Mouse (Mus musculus) lung, embryonic 14.5 days (tissue): ENCODE measurements at regions not wholly inside any gene's neighbourhood (a gene's known extent, or its start where the extent isn't known, plus 50 kb on each side); places are given as distances from the start of the nearest gene placed in this dataset.
"Not testable (repeated sequence)": the region's sequence is repeated elsewhere in the genome, so short reads cannot be mapped to it uniquely, and the experiment has no call there.

Experiments
- ATAC-seq: fragments of 200-750 bp; cut with Nextera tagmentation; 2 replicates; pipeline ENCODE4 v1.8.0; 2017; ENCODE audit warnings: mild to moderate bottlenecking, moderate TSS enrichment, moderate library complexity; ENCODE audit not compliant: insufficient read depth
- DNase-seq: peaks from one replicate; pipeline ENCODE4 v3.0.0-alpha.2; 2015
- H3K27ac ChIP-seq: fragments of 300-500 bp; sonication (generic); 2 replicates; pipeline ENCODE4 v1.5.1; 2014; ENCODE audit warnings: low read depth, mild to moderate bottlenecking, moderate library complexity
- H3K27me3 ChIP-seq: fragments of 300-500 bp; sonication (generic); 2 replicates; pipeline ENCODE4 v1.6.1; 2014; ENCODE audit warnings: low read length, control low read depth; ENCODE audit not compliant: insufficient read depth
- H3K36me3 ChIP-seq: fragments of 300-500 bp; sonication (generic); 2 replicates; pipeline ENCODE4 v1.6.1; 2014; ENCODE audit warnings: control low read depth; ENCODE audit not compliant: insufficient read depth
- H3K4me1 ChIP-seq: fragments of 300-500 bp; sonication (generic); 2 replicates; pipeline ENCODE4 v1.6.1; 2014; ENCODE audit warnings: antibody characterized with exemption, control low read depth; ENCODE audit not compliant: insufficient read depth
- H3K4me2 ChIP-seq: fragments of 300-500 bp; sonication (generic); 2 replicates; pipeline ENCODE4 v1.6.1; 2014; ENCODE audit warnings: mild to moderate bottlenecking
- H3K4me3 ChIP-seq: fragments of 300-500 bp; sonication (generic); 2 replicates; pipeline ENCODE4 v1.5.1; 2014; ENCODE audit warnings: low read depth, low read length
- H3K9ac ChIP-seq: fragments of 300-500 bp; sonication (generic); 2 replicates; pipeline ENCODE4 v1.6.1; 2014
- H3K9me3 ChIP-seq: fragments of 300-500 bp; sonication (generic); 2 replicates; pipeline ENCODE4 v1.6.1; 2016; ENCODE audit warnings: low read depth, low read length, control low read depth
- CTCF ChIP-seq: IDR thresholded peaks from 2 replicates; pipeline ENCODE4 v1.5.1; 2016; ENCODE audit warnings: antibody characterized with exemption, low read depth
- WGBS: fragments of 180-500 bp; shearing (Covaris S2); extraction: QIAGEN DNeasy Blood & Tissue Kit; methylation state at CpG from one replicate; pipeline ENCODE4 v1.1.7; 2014; 5-methylcytosine and 5-hydroxymethylcytosine counted together

- Histone ChIP-seq H3K4me2 (no peak overlapping the region), H3K27me3 (no peaks in the 10 kb centered on the region), H3K36me3 (no peaks in the 10 kb centered on the region), H3K9me3 (no peaks in the 10 kb centered on the region), H3K27ac (no peak overlapping the region), H3K4me1 (no peaks in the 10 kb centered on the region), H3K9ac (no peak overlapping the region), H3K4me3 (no peak overlapping the region)
- DNase-seq (no peak), ATAC-seq (no peak)
- TF ChIP-seq CTCF: no peak
Measured at GRCm38 (mm10) chrX:162302788-162303187, 143.3 kb upstream of the Nhs start.

GRCm38 (mm10) chrX:162291234-162291633 lies 131.7 kb upstream of the Nhs start:
- 91% methylated on average over 1 of the region's 1 CpGs for WGBS
- H3K9ac ChIP-seq: no peak overlapping the region
- no peak overlapping the region for H3K4me3 ChIP-seq
- no peaks in the 10 kb centered on the region for H3K27me3 ChIP-seq
- H3K4me1 ChIP-seq: no peaks in the 10 kb centered on the region
- H3K36me3 ChIP-seq: no peaks in the 10 kb centered on the region
- no peak for TF ChIP-seq CTCF
- no peak overlapping the region for H3K27ac ChIP-seq
- H3K9me3 ChIP-seq: no peaks in the 10 kb centered on the region
- DNase-seq (no peak), ATAC-seq (no peak)
- H3K4me2 ChIP-seq: no peak overlapping the region

GRCm38 (mm10) chrX:162286155-162286554 lies 126.6 kb upstream of the Nhs start:
- H3K4me2 ChIP-seq, H3K27me3 ChIP-seq, ATAC-seq, H3K9ac ChIP-seq, H3K36me3 ChIP-seq, H3K9me3 ChIP-seq, H3K27ac ChIP-seq, H3K4me3 ChIP-seq, H3K4me1 ChIP-seq, DNase-seq: not testable (repeated sequence)

GRCm38 (mm10) chrX:162284252-162284651 lies 124.7 kb upstream of the Nhs start:
- WGBS: 59% methylated on average over 3 of the region's 3 CpGs
- no peak for TF ChIP-seq CTCF
- Histone ChIP-seq H3K36me3 (no peaks in the 10 kb centered on the region), H3K4me3 (no peak overlapping the region), H3K27ac (no peak overlapping the region), H3K4me2 (no peak overlapping the region), H3K9ac (no peak overlapping the region), H3K4me1 (no peaks in the 10 kb centered on the region), H3K27me3 (no peaks in the 10 kb centered on the region), H3K9me3 (no peaks in the 10 kb centered on the region)
- no peak for DNase-seq
- ATAC-seq: peak; percentile 58

- no peak for DNase-seq
- no peak overlapping the region for H3K4me2 ChIP-seq
- no peaks in the 10 kb centered on the region for H3K9me3 ChIP-seq
- no peak for TF ChIP-seq CTCF
- H3K27ac ChIP-seq: no peak overlapping the region
- H3K9ac ChIP-seq: no peak overlapping the region
- no peak overlapping the region for H3K4me3 ChIP-seq
- H3K36me3 ChIP-seq: no peaks in the 10 kb centered on the region
- WGBS: 86% methylated on average over 3 of the region's 3 CpGs
- no peaks in the 10 kb centered on the region for H3K27me3 ChIP-seq
- no peaks in the 10 kb centered on the region for H3K4me1 ChIP-seq
- ATAC-seq: no peak
Measured at GRCm38 (mm10) chrX:162282690-162283089, 123.2 kb upstream of the Nhs start.

- Histone ChIP-seq H3K9me3 (no peaks in the 10 kb centered on the region), H3K9ac (no peak overlapping the region), H3K4me3 (no peak overlapping the region), H3K4me2 (no peak overlapping the region), H3K36me3 (no peaks in the 10 kb centered on the region), H3K4me1 (no peaks in the 10 kb centered on the region), H3K27me3 (no peaks in the 10 kb centered on the region), H3K27ac (no peak overlapping the region)
- peak; percentile 60; the same call in 1 of the 2 replicates for ATAC-seq
- 55% methylated on average over 14 of the region's 14 CpGs for WGBS
- TF ChIP-seq CTCF: peak; percentile 70
- DNase-seq: peak; percentile 85
Measured at GRCm38 (mm10) chrX:162278834-162279708, 119.5 kb upstream of the Nhs start.

- Histone ChIP-seq H3K9ac (no peak overlapping the region), H3K4me3 (no peak overlapping the region), H3K4me1 (no peaks in the 10 kb centered on the region), H3K27ac (no peak overlapping the region), H3K4me2 (no peak overlapping the region), H3K9me3 (no peaks in the 10 kb centered on the region), H3K27me3 (no peaks in the 10 kb centered on the region), H3K36me3 (no peaks in the 10 kb centered on the region)
- ATAC-seq (peak; percentile 80; the same call in 1 of the 2 replicates), DNase-seq (peak; percentile 78)
- 51% methylated on average over 5 of the region's 5 CpGs for WGBS
- no peak for TF ChIP-seq CTCF
Measured at GRCm38 (mm10) chrX:162274581-162274980, 115.1 kb upstream of the Nhs start.

GRCm38 (mm10) chrX:162271189-162271588 lies 111.7 kb upstream of the Nhs start:
- Histone ChIP-seq H3K27me3 (no peaks in the 10 kb centered on the region), H3K9ac (no peak overlapping the region), H3K36me3 (no peaks in the 10 kb centered on the region), H3K4me2 (no peak overlapping the region), H3K4me3 (no peak overlapping the region), H3K9me3 (no peaks in the 10 kb centered on the region), H3K27ac (no peak overlapping the region), H3K4me1 (no peaks in the 10 kb centered on the region)
- DNase-seq: no peak
- no peak for TF ChIP-seq CTCF
- WGBS: 68% methylated on average over 2 of the region's 2 CpGs
- no peak for ATAC-seq
